Mouse (Mus musculus): ENCODE data around the gene Alppl2.

DNA sequence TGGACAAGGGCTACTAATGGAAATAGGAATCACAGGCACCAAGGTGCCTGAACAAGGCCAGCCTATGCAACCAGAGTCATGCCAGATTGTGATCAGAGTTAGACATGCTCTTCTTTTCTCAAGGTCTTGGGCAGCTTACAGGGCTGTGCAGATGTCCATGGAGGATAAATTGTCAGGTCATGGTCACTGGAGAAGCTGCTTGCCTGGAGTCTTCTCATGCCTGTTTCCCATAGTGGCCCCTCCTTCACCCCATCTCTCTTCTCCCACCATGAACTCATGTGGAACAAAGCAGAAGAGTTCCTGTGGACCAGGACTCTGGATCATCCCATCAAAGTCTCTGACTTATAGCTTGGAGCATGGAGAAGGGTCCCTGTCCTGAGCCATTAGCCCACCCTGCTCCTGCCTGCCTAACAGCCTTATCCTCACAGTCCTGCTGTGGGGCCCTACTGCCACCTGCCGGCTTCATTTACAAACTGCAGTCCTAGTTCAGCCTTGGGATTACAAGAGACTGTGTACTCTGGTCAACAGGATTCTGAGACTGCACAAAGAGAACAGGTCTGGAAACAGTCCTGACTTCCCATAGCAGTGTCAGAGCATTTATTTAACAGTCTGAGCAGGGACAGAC lies 47.8 kb downstream of the Alppl2 start:
- TF ChIP-seq CTCF (IDR thresholded peaks at IDR 0.05; ENCODE audit: extremely low read depth, insufficient read length, insufficient replicate concordance, low read depth, low read length): peak; percentile 90; the same call in 1 of the 2 replicates
- TF ChIP-seq POLR2A (IDR thresholded peaks at IDR 0.05; ENCODE audit: low read depth, low read length): no peak
